In genomic region chr14:13934052-13934371, GRCm38 (mm10) we compare ENCODE assay signal across 10 mouse cellular contexts. TPM values are rescaled to one million over a fixed set of nuclear protein-coding genes. Genes with fewer than 3 reads are reported as not detected.
DNase-seq lines count a peak whose midpoint lies in the region; ATAC-seq and TF ChIP-seq lines count a peak whose summit lies in the region.
"Had no signal": no experiment of that assay in that cellular context is flagged by ENCODE, and none has a peak within 500 bp of the region (broad histone marks: within the 10 kb centered on the region; RNA-seq: fewer than 3 reads in every experiment).

No protein-coding gene starts in this region.

- no peaks in the 10 kb centered on the region for H3K36me3 ChIP-seq in kidney, embryonic 14.5 days (ENCODE audit: control insufficient read depth, insufficient read depth, low read length)
- H3K36me3 ChIP-seq in embryonic facial prominence, embryonic 15.5 days, result no peaks in the 10 kb centered on the region
- no peaks in the 10 kb centered on the region for H3K36me3 ChIP-seq in intestine, embryonic 15.5 days
- no peaks in the 10 kb centered on the region for H3K36me3 ChIP-seq in midbrain, embryonic 16.5 days (ENCODE audit: control insufficient read depth, insufficient read depth, low read length)

- H3K9ac ChIP-seq in kidney, embryonic 14.5 days (ENCODE audit: low read depth, low read length), result no peak overlapping the region
- H3K9ac ChIP-seq in embryonic facial prominence, embryonic 15.5 days, result no peak overlapping the region
- H3K9ac ChIP-seq in intestine, embryonic 15.5 days, result no peak overlapping the region
- H3K9ac ChIP-seq in midbrain, embryonic 16.5 days (ENCODE audit: low read depth, low read length), result no peak overlapping the region

- H3K27me3 ChIP-seq in kidney, embryonic 14.5 days (ENCODE audit: control insufficient read depth, insufficient read depth, low read length), result no peaks in the 10 kb centered on the region
- no peaks in the 10 kb centered on the region for H3K27me3 ChIP-seq in embryonic facial prominence, embryonic 15.5 days
- no peaks in the 10 kb centered on the region for H3K27me3 ChIP-seq in intestine, embryonic 15.5 days (replicated peaks)
- H3K27me3 ChIP-seq in midbrain, embryonic 16.5 days (ENCODE audit: control insufficient read depth, insufficient read depth, low read depth, low read length), result no peaks in the 10 kb centered on the region

- H3K4me1 ChIP-seq in kidney, embryonic 14.5 days (ENCODE audit: control insufficient read depth, insufficient read depth, low read length), result 0 out of 2 replicates have a peak, but pooled peaks cover 6% of the 10 kb centered on the region
- peaks cover 8% of the 10 kb centered on the region; the same call in 1 of the 2 replicates for H3K4me1 ChIP-seq in embryonic facial prominence, embryonic 15.5 days
- no peaks in the 10 kb centered on the region; the same call in 1 of the 2 replicates for H3K4me1 ChIP-seq in intestine, embryonic 15.5 days (replicated peaks)
- H3K4me1 ChIP-seq in midbrain, embryonic 16.5 days (ENCODE audit: control insufficient read depth, insufficient read depth, low read length), result 0 out of 2 replicates have a peak, but pooled peaks cover 5% of the 10 kb centered on the region

- no peak for DNase-seq in kidney, postnatal 10 days
- no peak for DNase-seq in layer of hippocampus, adult 2 months (ENCODE audit: low spot score in 2 of 2)
- no peak for DNase-seq in cerebellum, postnatal 25 days
- DNase-seq in cerebellum, postnatal 14 days, result no peak
- DNase-seq: cerebellum, adult 2 months; kidney, postnatal 14 days had no signal

- 0 out of 2 replicates have a peak overlapping the region, but pooled peaks have one; percentile 28 for H3K4me3 ChIP-seq in kidney, embryonic 14.5 days (ENCODE audit: low read length)
- peak overlapping the region; percentile 40 for H3K4me3 ChIP-seq in embryonic facial prominence, embryonic 15.5 days (replicated peaks)
- H3K4me3 ChIP-seq in intestine, embryonic 15.5 days (replicated peaks), result peak overlapping the region; percentile 27; the same call in 1 of the 2 replicates
- H3K4me3 ChIP-seq in midbrain, embryonic 16.5 days (ENCODE audit: low read depth, low read length), result no peak overlapping the region
- H3K4me3 ChIP-seq in layer of hippocampus, adult 2 months, result no peak overlapping the region

- ATAC-seq in kidney, embryonic 14.5 days (ENCODE audit: low FRiP score, low TSS enrichment), result no peak
- ATAC-seq in embryonic facial prominence, embryonic 15.5 days (ENCODE audit: insufficient number of reproducible peaks, low FRiP score, low TSS enrichment, low read depth), result no peak
- ATAC-seq in intestine, embryonic 15.5 days, result peak; percentile 36; the same call in 1 of the 2 replicates
- no peak for ATAC-seq in midbrain, embryonic 16.5 days

- H3K27ac ChIP-seq in kidney, embryonic 14.5 days (ENCODE audit: low read depth, low read length), result no peak overlapping the region
- no peak overlapping the region for H3K27ac ChIP-seq in embryonic facial prominence, embryonic 15.5 days (replicated peaks)
- no peak overlapping the region for H3K27ac ChIP-seq in intestine, embryonic 15.5 days
- H3K27ac ChIP-seq in midbrain, embryonic 16.5 days (ENCODE audit: low read length), result no peak overlapping the region
- H3K27ac ChIP-seq in layer of hippocampus, adult 2 months, result no peak overlapping the region

- peak overlapping the region; percentile 51; the same call in 1 of the 2 replicates for H3K4me2 ChIP-seq in kidney, embryonic 14.5 days (replicated peaks; ENCODE audit: low read depth, low read length)
- peak overlapping the region; percentile 69 for H3K4me2 ChIP-seq in embryonic facial prominence, embryonic 15.5 days (replicated peaks)
- peak overlapping the region; percentile 72 for H3K4me2 ChIP-seq in intestine, embryonic 15.5 days (replicated peaks)
- H3K4me2 ChIP-seq in midbrain, embryonic 16.5 days (ENCODE audit: low read length), result peak overlapping the region; percentile 60

- H3K9me3 ChIP-seq in kidney, embryonic 14.5 days (ENCODE audit: control insufficient read depth, low read length), result peaks cover 9% of the 10 kb centered on the region; the same call in 1 of the 2 replicates
- H3K9me3 ChIP-seq in embryonic facial prominence, embryonic 15.5 days (replicated peaks), result no peaks in the 10 kb centered on the region
- no peaks in the 10 kb centered on the region for H3K9me3 ChIP-seq in intestine, embryonic 15.5 days
- H3K9me3 ChIP-seq in midbrain, embryonic 16.5 days (replicated peaks; ENCODE audit: control insufficient read depth, low read length, poor library complexity, severe bottlenecking), result peaks cover 3% of the 10 kb centered on the region; the same call in 1 of the 2 replicates

- WGBS in kidney, embryonic 14.5 days, result 52% methylated on average over 5 of the region's 5 CpGs
- WGBS in embryonic facial prominence, embryonic 15.5 days, result 40% methylated on average over 5 of the region's 5 CpGs
- 41% methylated on average over 5 of the region's 5 CpGs for WGBS in intestine, embryonic 15.5 days
- WGBS in midbrain, embryonic 16.5 days, result 53% methylated on average over 5 of the region's 5 CpGs

- no peak for TF ChIP-seq CTCF in layer of hippocampus, adult 2 months (conservative IDR thresholded peaks at IDR 0.05)

RNA-seq across cellular contexts. Expression of gene Gm281, which starts 19.7 kb away (rescaled TPM):
- not detected in 2 replicates for polyA plus RNA-seq in kidney, embryonic 14.5 days (2014; fragmentation: Nextera tagmentation; extraction: Ambion mirVana)
- 0.72 and 1.5 TPM in 2 replicates for polyA plus RNA-seq in embryonic facial prominence, embryonic 15.5 days (2015; fragmentation: Nextera tagmentation; extraction: Ambion mirVana)
- not detected in 2 replicates for polyA plus RNA-seq in intestine, embryonic 15.5 days (2015; fragmentation: Nextera tagmentation; extraction: Ambion mirVana)
- polyA plus RNA-seq in midbrain, embryonic 16.5 days (2015; fragmentation: Nextera tagmentation; extraction: Ambion mirVana), result not detected in 2 replicates
- not detected for total RNA-seq in layer of hippocampus, adult 2 months (2021)
- polyA plus RNA-seq: cerebellum, adult 2 months had no signal

RNA-seq across cellular contexts. Expression of gene Atxn7, which starts 27.2 kb away (rescaled TPM):
- 6.3 and 7.1 TPM in 2 replicates for polyA plus RNA-seq in kidney, embryonic 14.5 days (2014; fragmentation: Nextera tagmentation; extraction: Ambion mirVana)
- polyA plus RNA-seq in embryonic facial prominence, embryonic 15.5 days (2015; fragmentation: Nextera tagmentation; extraction: Ambion mirVana), result 4.8 and 6.2 TPM in 2 replicates
- polyA plus RNA-seq in intestine, embryonic 15.5 days (2015; fragmentation: Nextera tagmentation; extraction: Ambion mirVana), result 3.6 and 4.2 TPM in 2 replicates
- polyA plus RNA-seq in midbrain, embryonic 16.5 days (2015; fragmentation: Nextera tagmentation; extraction: Ambion mirVana), result 2.9 and 3.4 TPM in 2 replicates
- total RNA-seq in layer of hippocampus, adult 2 months (2021), result 10 to 100 TPM; 25.7 to 31.6 TPM

RNA-seq across cellular contexts. Expression of gene Thoc7, which starts 27.6 kb away (rescaled TPM):
- polyA plus RNA-seq in kidney, embryonic 14.5 days (2014; fragmentation: Nextera tagmentation; extraction: Ambion mirVana), result 211 and 296 TPM in 2 replicates
- polyA plus RNA-seq in embryonic facial prominence, embryonic 15.5 days (2015; fragmentation: Nextera tagmentation; extraction: Ambion mirVana), result 160 and 169 TPM in 2 replicates
- 184 and 196 TPM in 2 replicates for polyA plus RNA-seq in intestine, embryonic 15.5 days (2015; fragmentation: Nextera tagmentation; extraction: Ambion mirVana)
- polyA plus RNA-seq in midbrain, embryonic 16.5 days (2015; fragmentation: Nextera tagmentation; extraction: Ambion mirVana), result 147 and 153 TPM in 2 replicates
- 10 to 100 TPM; 92.5 to 96.8 TPM for total RNA-seq in layer of hippocampus, adult 2 months (2021)

Comparison
In these comparisons a context has a peak if more than half of its experiments do, and no peak if none do; other contexts are left out.
1. H3K4me3 ChIP-seq: peak in kidney, embryonic 14.5 days (single experiment), embryonic facial prominence, embryonic 15.5 days (single experiment) and intestine, embryonic 15.5 days (single experiment); none in midbrain, embryonic 16.5 days (single experiment) and layer of hippocampus, adult 2 months (single experiment).
2. Peak in every context shown above with its lines, with median percentiles within 50 percentile points of each other: H3K4me2 ChIP-seq.